Mouse (Mus musculus): ENCODE data around the gene Gab3. TPM values are rescaled to one million over a fixed set of nuclear protein-coding genes. Genes with fewer than 3 reads are reported as not detected.
A peak's percentile ranks its signal among the peaks of the same experiment; 100 is the strongest.

The Gab3 gene
- 2.5 and 3.1 TPM in 2 replicates for polyA plus RNA-seq (2012; rRNA removed)

GRCm38 (mm10) chrX:75084774-75085508 lies at the start of gene Gab3:
TSS of gene Gab3 (minus strand) at chrX:75085458.
- 13% methylated on average over 3 of the region's 17 CpGs for WGBS
- Histone ChIP-seq H3K36me3 (ENCODE audit: control insufficient read depth, insufficient read depth, low read length) (no peaks in the 10 kb centered on the region), H3K27me3 (ENCODE audit: control insufficient read depth, insufficient read depth, low read length) (no peaks in the 10 kb centered on the region), H3K4me1 (ENCODE audit: control insufficient read depth, insufficient read depth, insufficient read length) (peaks cover 2% of the 10 kb centered on the region; the same call in 1 of the 2 replicates), H3K4me3 (ENCODE audit: extremely low read depth, insufficient read depth, insufficient read length) (peak within 1 kb of the TSS; percentile 85), H3K27ac (ENCODE audit: insufficient read depth, low read length) (peak within 1 kb of the TSS; percentile 54)
- TF ChIP-seq CTCF (IDR thresholded peaks at IDR 0.05; ENCODE audit: extremely low read depth, insufficient read depth, insufficient read length, insufficient replicate concordance), result no peak
- TF ChIP-seq POLR2A (IDR thresholded peaks at IDR 0.05; ENCODE audit: low read depth, low read length), result no peak
- peak; percentile 31 to 59 for DNase-seq (ENCODE audit: low read depth in 1 of 2, low spot score in 2 of 2)

- TF ChIP-seq POLR2A (IDR thresholded peaks at IDR 0.05; ENCODE audit: low read depth, low read length), result no peak
- no peak for TF ChIP-seq CTCF (IDR thresholded peaks at IDR 0.05; ENCODE audit: extremely low read depth, insufficient read depth, insufficient read length, insufficient replicate concordance)
- WGBS, result 24% methylated on average over 36 of the region's 36 CpGs
Measured at GRCm38 (mm10) chrX:75130467-75131160, 45.4 kb upstream of the Gab3 start, which contains the start of gene Mpp1. TSS of gene Mpp1 (minus strand) at chrX:75131016.

GRCm38 (mm10) chrX:75129474-75129873 lies 44.2 kb upstream of the Gab3 start:
- Histone ChIP-seq H3K4me3 (ENCODE audit: extremely low read depth, insufficient read depth, insufficient read length) (no peak overlapping the region), H3K36me3 (ENCODE audit: control insufficient read depth, insufficient read depth, low read length) (no peaks in the 10 kb centered on the region), H3K27ac (ENCODE audit: insufficient read depth, low read length) (no peak overlapping the region; the same call in 1 of the 2 replicates), H3K27me3 (ENCODE audit: control insufficient read depth, insufficient read depth, low read length) (no peaks in the 10 kb centered on the region), H3K4me1 (ENCODE audit: control insufficient read depth, insufficient read depth, insufficient read length) (0 out of 2 replicates have a peak, but pooled peaks cover 2% of the 10 kb centered on the region)
- no peak for TF ChIP-seq POLR2A (IDR thresholded peaks at IDR 0.05; ENCODE audit: low read depth, low read length)
- TF ChIP-seq CTCF (IDR thresholded peaks at IDR 0.05; ENCODE audit: extremely low read depth, insufficient read depth, insufficient read length, insufficient replicate concordance), result no peak
- no peak for DNase-seq (ENCODE audit: low read depth in 1 of 2, low spot score in 2 of 2)
- WGBS, result 32% methylated on average over 2 of the region's 2 CpGs

More at GRCm38 (mm10) chrX:75130467-75131160, 45.4 kb upstream of the Gab3 start, which contains the start of gene Mpp1:
- peak; percentile 55 to 68 for DNase-seq (ENCODE audit: low read depth in 1 of 2, low spot score in 2 of 2)
- Histone ChIP-seq H3K4me3 (ENCODE audit: extremely low read depth, insufficient read depth, insufficient read length) (peak within 1 kb of the TSS; percentile 69), H3K4me1 (ENCODE audit: control insufficient read depth, insufficient read depth, insufficient read length) (0 out of 2 replicates have a peak, but pooled peaks cover 2% of the 10 kb centered on the region), H3K27me3 (ENCODE audit: control insufficient read depth, insufficient read depth, low read length) (no peaks in the 10 kb centered on the region), H3K27ac (ENCODE audit: insufficient read depth, low read length) (peak within 1 kb of the TSS; percentile 40; the same call in 1 of the 2 replicates), H3K36me3 (ENCODE audit: control insufficient read depth, insufficient read depth, low read length) (no peaks in the 10 kb centered on the region)

GRCm38 (mm10) chrX:75128333-75128980 lies 43.2 kb upstream of the Gab3 start:
- no peak for TF ChIP-seq CTCF (IDR thresholded peaks at IDR 0.05; ENCODE audit: extremely low read depth, insufficient read depth, insufficient read length, insufficient replicate concordance)
- TF ChIP-seq POLR2A (IDR thresholded peaks at IDR 0.05; ENCODE audit: low read depth, low read length), result no peak
- Histone ChIP-seq H3K4me3 (ENCODE audit: extremely low read depth, insufficient read depth, insufficient read length) (no peak overlapping the region), H3K27me3 (ENCODE audit: control insufficient read depth, insufficient read depth, low read length) (no peaks in the 10 kb centered on the region), H3K4me1 (ENCODE audit: control insufficient read depth, insufficient read depth, insufficient read length) (0 out of 2 replicates have a peak, but pooled peaks cover 2% of the 10 kb centered on the region), H3K36me3 (ENCODE audit: control insufficient read depth, insufficient read depth, low read length) (no peaks in the 10 kb centered on the region), H3K27ac (ENCODE audit: insufficient read depth, low read length) (peak overlapping the region; percentile 23; the same call in 1 of the 2 replicates)
- peak in 1 of 2 experiments; percentile 3 for DNase-seq (ENCODE audit: low read depth in 1 of 2, low spot score in 2 of 2)

- no peak overlapping the region for H3K4me3 ChIP-seq (ENCODE audit: extremely low read depth, insufficient read depth, insufficient read length)
- no peaks in the 10 kb centered on the region for H3K27me3 ChIP-seq (ENCODE audit: control insufficient read depth, insufficient read depth, low read length)
- 0 out of 2 replicates have a peak, but pooled peaks cover 2% of the 10 kb centered on the region for H3K4me1 ChIP-seq (ENCODE audit: control insufficient read depth, insufficient read depth, insufficient read length)
- no peaks in the 10 kb centered on the region for H3K36me3 ChIP-seq (ENCODE audit: control insufficient read depth, insufficient read depth, low read length)
- peak in 1 of 2 experiments; percentile 9 for DNase-seq (ENCODE audit: low read depth in 1 of 2, low spot score in 2 of 2)
- TF ChIP-seq POLR2A (IDR thresholded peaks at IDR 0.05; ENCODE audit: low read depth, low read length), result no peak
- no peak for TF ChIP-seq CTCF (IDR thresholded peaks at IDR 0.05; ENCODE audit: extremely low read depth, insufficient read depth, insufficient read length, insufficient replicate concordance)
- no peak overlapping the region for H3K27ac ChIP-seq (ENCODE audit: insufficient read depth, low read length)
Measured at GRCm38 (mm10) chrX:75126893-75127292, 41.6 kb upstream of the Gab3 start.

- no peak for DNase-seq (ENCODE audit: low read depth in 1 of 2, low spot score in 2 of 2)
- H3K36me3 ChIP-seq (ENCODE audit: control insufficient read depth, insufficient read depth, low read length), result no peaks in the 10 kb centered on the region
- TF ChIP-seq CTCF (IDR thresholded peaks at IDR 0.05; ENCODE audit: extremely low read depth, insufficient read depth, insufficient read length, insufficient replicate concordance) (no peak), POLR2A (IDR thresholded peaks at IDR 0.05; ENCODE audit: low read depth, low read length) (no peak)
- H3K4me1 ChIP-seq (ENCODE audit: control insufficient read depth, insufficient read depth, insufficient read length), result 0 out of 2 replicates have a peak, but pooled peaks cover 2% of the 10 kb centered on the region
- H3K27ac ChIP-seq (ENCODE audit: insufficient read depth, low read length), result no peak overlapping the region
- H3K4me3 ChIP-seq (ENCODE audit: extremely low read depth, insufficient read depth, insufficient read length), result no peak overlapping the region
- no peaks in the 10 kb centered on the region for H3K27me3 ChIP-seq (ENCODE audit: control insufficient read depth, insufficient read depth, low read length)
- WGBS, result 94% methylated on average over 3 of the region's 3 CpGs
Measured at GRCm38 (mm10) chrX:75125606-75126005, 40.3 kb upstream of the Gab3 start.
